Mouse (Mus musculus): ENCODE measurements around the gene Fam110c.

- TF ChIP-seq ZC3H11A (IDR thresholded peaks at IDR 0.05; ENCODE audit: borderline replicate concordance, low read depth, low read length) = no peak
- no peak for TF ChIP-seq MAFK (IDR thresholded peaks at IDR 0.05; ENCODE audit: insufficient read depth, low read depth, low read length)
- no peak for TF ChIP-seq CHD2 (IDR thresholded peaks at IDR 0.05; ENCODE audit: low read depth, low read length)
- no peak for TF ChIP-seq HCFC1 (IDR thresholded peaks at IDR 0.05; ENCODE audit: borderline replicate concordance, insufficient read depth, low read length)
- TF ChIP-seq ZNF384 (IDR thresholded peaks at IDR 0.05; ENCODE audit: low read depth, low read length) = no peak
These were observed at the start of gene Fam110c for GRCm38 (mm10) chr12:31073412-31074354.

All from ES-E14 (cell line).